Mouse (Mus musculus): ENCODE results near the gene Bmp7. TPM values are rescaled to one million over a fixed set of nuclear protein-coding genes. Genes with fewer than 3 reads are reported as not detected.

Gene Bmp7
- total RNA-seq, 1 experiment from 2014 or later, result 1.9 TPM

DNA sequence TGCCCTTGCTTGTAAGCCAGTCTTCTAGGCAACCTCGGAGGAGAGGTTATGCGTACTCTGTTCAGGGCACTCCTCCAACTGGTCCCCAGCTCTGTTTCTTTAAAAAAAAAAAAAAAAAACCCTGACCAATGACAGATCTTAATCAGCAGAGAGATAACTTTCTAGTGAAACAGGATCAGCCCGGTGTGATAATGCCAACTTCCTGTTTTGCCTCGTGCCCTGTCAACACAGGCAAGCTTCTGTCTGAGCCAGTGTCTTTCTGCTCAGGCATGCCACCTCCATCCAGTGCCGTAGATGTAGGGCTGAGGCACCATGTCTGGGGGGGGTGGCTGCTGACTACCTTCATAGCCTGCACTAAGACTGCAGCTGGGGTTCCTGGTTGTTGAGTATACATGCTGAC lies 12.5 kb downstream of the Bmp7 start:
- ATAC-seq (replicated peaks in 1 of 2; ENCODE audit: insufficient read depth in 1 of 2, low FRiP score in 2 of 2, low TSS enrichment in 1 of 2, low read depth in 1 of 2, poor library complexity in 2 of 2, severe bottlenecking in 2 of 2), result peak; percentile 40 to 50

DNA sequence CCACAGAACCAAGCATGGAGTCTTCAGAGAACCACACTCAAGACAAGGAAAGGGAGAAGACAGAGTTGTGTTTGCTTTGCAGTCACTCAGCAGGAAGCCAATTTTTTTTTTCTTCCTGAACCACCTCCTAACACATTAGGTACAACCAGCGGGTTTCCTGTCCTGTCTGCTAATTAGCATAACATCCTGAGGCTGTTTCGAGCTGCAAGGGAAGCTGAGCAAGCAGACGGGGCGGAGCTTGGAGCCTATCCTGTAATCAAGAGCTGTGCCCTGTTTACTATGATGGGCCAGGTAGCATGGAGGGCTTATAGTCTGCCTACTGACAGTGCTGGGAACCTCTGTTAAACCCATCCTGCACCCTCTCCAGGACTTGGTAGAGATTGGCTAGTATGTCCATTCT lies 13.8 kb downstream of the Bmp7 start:
- no peak for ATAC-seq (replicated peaks in 1 of 2; ENCODE audit: insufficient read depth in 1 of 2, low FRiP score in 2 of 2, low TSS enrichment in 1 of 2, low read depth in 1 of 2, poor library complexity in 2 of 2, severe bottlenecking in 2 of 2)

DNA sequence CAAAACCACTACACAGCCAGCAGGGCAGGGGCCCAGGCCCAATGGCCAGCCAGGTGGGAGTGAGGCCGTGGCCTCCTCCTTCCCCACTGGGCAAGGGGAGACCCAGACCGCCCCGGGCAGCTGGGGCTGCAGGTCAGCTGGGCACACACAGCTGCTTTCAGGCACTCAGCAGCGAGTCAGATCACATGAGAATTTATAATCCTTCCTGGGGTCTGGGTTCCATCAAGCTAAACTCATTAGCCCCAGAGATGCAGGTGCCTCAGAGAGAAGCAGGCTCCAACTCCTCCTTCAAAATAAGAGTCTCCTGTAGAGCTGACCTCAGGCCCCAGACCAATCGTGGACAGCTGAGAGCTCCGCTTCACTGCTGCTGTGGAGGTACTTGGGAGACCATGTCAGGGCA lies 15.2 kb downstream of the Bmp7 start:
- ATAC-seq (replicated peaks in 1 of 2; ENCODE audit: insufficient read depth in 1 of 2, low FRiP score in 2 of 2, low TSS enrichment in 1 of 2, low read depth in 1 of 2, poor library complexity in 2 of 2, severe bottlenecking in 2 of 2), result no peak

DNA sequence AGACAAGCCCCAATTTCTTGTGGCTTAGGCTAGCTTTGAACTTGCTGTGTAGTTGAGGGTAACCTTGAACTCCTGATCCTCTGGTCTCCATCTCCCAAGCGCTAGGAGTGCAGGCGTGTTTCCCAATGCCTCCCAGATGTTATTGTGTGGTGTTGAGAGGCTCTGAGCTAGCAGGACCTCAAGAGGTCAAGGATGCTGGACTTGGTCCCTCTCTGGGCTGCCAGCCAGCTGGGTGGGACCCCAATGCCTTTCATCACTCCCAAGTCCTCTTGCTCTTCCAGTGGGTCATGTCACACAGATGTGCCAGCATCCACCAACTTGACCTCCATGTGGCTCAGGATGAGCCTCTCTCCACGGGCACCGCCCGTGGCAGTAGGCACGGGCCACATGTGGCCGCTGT lies 16.9 kb downstream of the Bmp7 start:
- ATAC-seq (replicated peaks in 1 of 2; ENCODE audit: insufficient read depth in 1 of 2, low FRiP score in 2 of 2, low TSS enrichment in 1 of 2, low read depth in 1 of 2, poor library complexity in 2 of 2, severe bottlenecking in 2 of 2), result no peak

DNA sequence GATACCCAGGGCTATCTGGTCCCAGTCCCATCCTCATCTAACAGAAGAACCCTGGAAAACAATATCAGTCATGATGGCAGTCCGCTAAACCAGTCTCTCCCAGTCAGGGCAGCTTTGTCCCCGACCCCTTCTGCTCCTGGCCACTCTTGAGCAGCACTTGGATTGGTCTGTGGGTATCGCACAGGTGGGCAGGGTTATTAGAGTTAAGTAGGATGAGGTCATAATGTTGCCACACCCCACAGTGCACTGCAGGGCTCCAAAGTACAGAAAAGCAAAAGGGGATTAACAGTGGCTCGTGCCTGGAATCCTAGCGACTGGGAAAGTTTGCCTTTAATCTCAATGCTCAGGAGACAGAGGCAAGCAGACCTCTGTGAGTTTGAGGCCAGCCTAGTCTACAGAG lies 17.5 kb downstream of the Bmp7 start:
- no peak for ATAC-seq (replicated peaks in 1 of 2; ENCODE audit: insufficient read depth in 1 of 2, low FRiP score in 2 of 2, low TSS enrichment in 1 of 2, low read depth in 1 of 2, poor library complexity in 2 of 2, severe bottlenecking in 2 of 2)

DNA sequence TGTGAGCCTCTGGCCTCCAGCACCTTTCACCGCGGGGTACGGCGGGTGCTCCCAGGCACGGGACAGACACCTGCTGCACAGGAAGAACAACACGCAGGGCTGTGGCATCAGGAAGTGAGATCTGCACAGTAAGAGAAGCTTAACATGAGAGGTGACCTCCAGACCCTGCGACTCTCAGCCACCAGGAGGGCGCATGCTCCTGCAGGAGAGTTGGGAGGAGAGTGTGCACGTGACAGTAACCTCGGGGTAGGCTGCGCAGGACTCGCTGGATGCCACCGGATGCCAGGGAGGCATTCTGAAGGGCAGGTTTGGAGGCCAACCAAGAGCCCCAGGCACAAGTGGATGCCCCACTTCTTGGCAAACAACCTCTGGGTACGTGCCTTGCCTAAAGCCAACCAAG lies 26.1 kb downstream of the Bmp7 start:
- ATAC-seq (replicated peaks in 1 of 2; ENCODE audit: insufficient read depth in 1 of 2, low FRiP score in 2 of 2, low TSS enrichment in 1 of 2, low read depth in 1 of 2, poor library complexity in 2 of 2, severe bottlenecking in 2 of 2), result peak in 1 of 2 experiments; percentile 63; a peak in 3 of 4 replicates

DNA sequence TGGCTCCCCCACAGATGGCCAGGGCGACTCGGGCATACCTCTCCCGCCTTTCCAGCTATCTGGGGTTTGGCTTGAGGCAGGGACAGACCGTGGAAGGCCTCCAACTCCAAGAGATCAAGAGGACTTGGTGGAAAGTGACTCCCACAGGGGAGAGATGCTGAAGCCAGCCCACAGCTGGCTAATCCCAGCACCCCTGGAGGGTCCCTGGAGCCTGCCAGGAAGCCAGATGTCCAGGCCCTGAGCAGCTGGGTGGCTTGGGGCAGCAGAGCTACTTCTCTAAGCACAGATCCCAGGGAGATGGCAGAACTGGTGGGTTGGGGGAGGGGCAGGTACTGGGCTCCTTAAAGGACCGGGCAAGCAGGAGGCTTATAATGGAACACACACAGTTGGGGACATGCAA lies 28.4 kb downstream of the Bmp7 start:
- ATAC-seq (replicated peaks in 1 of 2; ENCODE audit: insufficient read depth in 1 of 2, low FRiP score in 2 of 2, low TSS enrichment in 1 of 2, low read depth in 1 of 2, poor library complexity in 2 of 2, severe bottlenecking in 2 of 2), result no peak

DNA sequence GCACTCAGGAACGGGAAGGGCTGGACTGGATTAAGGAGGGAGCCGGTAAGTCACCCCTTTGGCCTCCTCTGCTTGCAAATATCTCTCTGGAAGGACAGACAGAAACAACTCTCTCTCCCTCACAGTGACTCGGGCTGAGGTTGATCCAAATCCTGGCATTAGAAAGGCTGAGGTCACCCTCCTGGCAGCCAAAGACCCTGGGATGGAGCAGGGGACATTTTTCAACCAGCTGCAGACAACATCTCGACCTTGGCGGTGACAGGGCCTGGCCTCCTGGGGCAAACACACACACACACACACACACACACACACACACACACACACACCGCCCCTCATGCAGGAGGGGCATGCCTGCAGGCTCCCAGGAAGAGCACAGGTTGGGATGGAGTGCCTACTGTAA lies 29.0 kb downstream of the Bmp7 start:
- no peak for ATAC-seq (replicated peaks in 1 of 2; ENCODE audit: insufficient read depth in 1 of 2, low FRiP score in 2 of 2, low TSS enrichment in 1 of 2, low read depth in 1 of 2, poor library complexity in 2 of 2, severe bottlenecking in 2 of 2)

DNA sequence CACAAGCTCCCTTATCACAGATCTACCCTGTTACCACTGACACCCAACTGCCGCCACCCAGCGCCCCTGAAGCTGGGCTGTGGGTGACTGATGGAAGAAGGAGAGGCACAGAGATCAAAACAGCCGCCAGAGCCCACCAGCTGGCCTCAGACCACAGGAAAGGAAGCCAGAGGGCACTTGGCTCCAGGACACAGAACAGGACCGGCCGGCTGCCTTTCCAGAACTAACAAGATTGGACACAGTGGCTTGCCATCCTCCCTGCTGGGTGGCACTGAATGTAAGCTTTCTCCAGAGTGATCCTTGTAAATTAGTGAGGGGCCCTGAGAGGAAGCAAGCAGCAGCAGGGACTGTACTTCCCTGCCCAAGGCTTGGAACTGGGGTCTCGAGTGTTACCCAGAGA lies 30.7 kb downstream of the Bmp7 start:
- no peak for ATAC-seq (replicated peaks in 1 of 2; ENCODE audit: insufficient read depth in 1 of 2, low FRiP score in 2 of 2, low TSS enrichment in 1 of 2, low read depth in 1 of 2, poor library complexity in 2 of 2, severe bottlenecking in 2 of 2)

DNA sequence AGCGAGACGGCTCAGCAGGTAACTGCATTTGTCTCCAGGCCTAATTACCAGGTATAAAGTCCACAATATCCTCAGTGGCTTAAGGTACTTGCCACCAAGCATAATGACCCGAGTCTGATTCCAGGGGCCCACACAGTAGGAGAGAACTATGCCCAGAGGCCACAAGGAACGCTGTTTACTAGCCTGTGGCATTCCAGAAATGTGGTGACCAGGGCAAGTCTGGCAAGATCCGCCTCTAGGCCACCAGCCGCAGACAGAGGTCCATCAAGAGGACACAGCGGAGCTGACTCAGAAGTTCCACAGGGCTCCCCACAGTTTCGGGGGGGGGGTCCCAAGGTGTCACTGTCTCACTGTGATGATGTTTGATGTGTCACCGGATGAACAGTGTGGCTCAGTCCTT lies 34.0 kb downstream of the Bmp7 start:
- ATAC-seq (replicated peaks in 1 of 2; ENCODE audit: insufficient read depth in 1 of 2, low FRiP score in 2 of 2, low TSS enrichment in 1 of 2, low read depth in 1 of 2, poor library complexity in 2 of 2, severe bottlenecking in 2 of 2), result no peak

DNA sequence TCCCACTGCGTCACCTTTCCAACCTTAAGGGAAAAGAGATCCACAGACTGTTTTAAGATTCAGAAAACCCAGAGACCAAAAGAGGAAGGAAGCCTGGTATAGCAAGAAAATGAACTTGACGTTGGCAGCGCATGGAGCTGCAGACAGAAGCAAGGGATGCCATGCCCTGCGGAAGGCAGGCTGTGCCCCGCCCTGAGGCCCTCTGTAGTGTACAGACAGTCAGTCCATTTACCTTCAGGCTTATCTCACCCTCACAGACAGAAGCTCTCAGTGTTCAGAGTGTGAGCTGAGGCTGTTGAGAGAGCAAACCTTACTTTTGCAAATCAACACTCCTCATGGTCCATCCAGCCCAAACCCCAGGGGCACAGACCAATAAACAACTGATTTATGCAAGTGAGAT lies 35.1 kb downstream of the Bmp7 start:
- peak; percentile 77 to 83 for ATAC-seq (replicated peaks in 1 of 2; ENCODE audit: insufficient read depth in 1 of 2, low FRiP score in 2 of 2, low TSS enrichment in 1 of 2, low read depth in 1 of 2, poor library complexity in 2 of 2, severe bottlenecking in 2 of 2)

DNA sequence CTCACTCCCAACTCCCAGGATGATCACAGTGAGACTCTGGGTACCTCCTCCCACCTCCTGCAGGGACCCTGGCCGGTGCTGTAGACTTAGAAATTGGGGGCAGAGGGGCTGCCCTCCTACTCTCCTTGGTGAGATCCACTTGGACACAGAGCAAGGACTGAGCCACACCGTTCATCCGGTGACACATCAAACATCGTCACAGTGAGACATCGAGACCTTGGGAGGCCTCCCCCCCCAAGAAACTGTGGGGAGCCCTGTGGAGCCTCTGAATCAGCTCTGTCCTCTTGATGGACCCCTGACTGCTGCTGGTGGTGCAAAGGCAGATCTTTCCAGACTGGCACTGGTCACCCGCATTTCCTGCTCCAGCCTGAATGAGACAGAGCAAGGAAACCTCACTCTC lies 35.5 kb downstream of the Bmp7 start:
- peak; percentile 15 to 23; a peak in 3 of 4 replicates for ATAC-seq (replicated peaks in 1 of 2; ENCODE audit: insufficient read depth in 1 of 2, low FRiP score in 2 of 2, low TSS enrichment in 1 of 2, low read depth in 1 of 2, poor library complexity in 2 of 2, severe bottlenecking in 2 of 2)

DNA sequence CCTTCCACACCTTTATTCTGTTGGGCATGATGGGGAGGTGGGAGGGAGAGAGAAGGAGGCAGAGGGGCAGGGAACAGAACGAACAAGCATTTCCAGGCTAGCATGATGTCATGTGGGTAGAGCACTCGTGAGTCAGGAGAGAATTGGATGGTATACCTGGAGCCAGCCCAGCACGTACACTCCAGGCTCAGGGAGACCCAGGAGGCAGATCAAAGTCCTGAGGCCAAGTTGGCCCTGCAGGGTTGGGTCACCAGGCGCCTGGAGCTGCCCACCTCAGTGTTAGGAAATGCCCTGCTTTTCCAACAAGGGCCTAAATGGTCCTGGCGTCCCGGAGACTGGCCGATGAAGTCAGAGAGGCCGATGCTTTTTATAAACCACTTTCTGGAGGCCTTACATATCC lies 36.6 kb downstream of the Bmp7 start:
- ATAC-seq (replicated peaks in 1 of 2; ENCODE audit: insufficient read depth in 1 of 2, low FRiP score in 2 of 2, low TSS enrichment in 1 of 2, low read depth in 1 of 2, poor library complexity in 2 of 2, severe bottlenecking in 2 of 2), result no peak

DNA sequence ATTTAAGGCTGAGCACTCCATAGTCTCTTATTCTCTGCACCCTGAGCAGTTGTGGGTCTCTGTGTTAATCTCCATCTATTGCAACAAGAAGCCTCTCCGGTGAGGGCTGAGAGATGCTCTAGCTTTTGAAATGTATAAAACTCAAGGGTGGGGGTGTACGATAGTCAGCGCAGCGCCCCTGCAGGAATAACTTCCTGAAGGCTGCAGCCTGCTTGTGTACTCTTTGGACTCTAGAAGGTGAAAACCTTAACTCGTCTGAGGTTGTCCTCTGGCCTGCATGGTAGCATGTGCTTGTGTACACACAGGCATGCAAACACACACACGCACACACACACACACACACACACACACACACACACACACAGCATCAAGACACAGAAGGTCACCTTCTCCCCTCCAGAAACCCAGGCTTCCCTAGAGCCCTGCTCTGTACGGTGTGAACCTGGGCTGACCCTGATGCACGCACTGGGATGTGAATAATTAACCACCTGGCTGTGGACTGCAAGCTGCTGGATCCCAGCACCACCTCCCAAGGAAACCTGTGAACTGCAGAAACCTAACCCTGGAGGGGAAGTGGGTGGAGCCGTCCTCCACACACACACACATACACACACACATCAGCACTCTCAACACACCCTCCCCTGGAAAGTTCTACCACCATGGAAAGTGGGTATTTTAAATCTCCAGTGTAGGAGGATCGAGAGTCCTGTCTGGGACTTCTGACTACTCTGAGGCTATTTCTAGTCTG lies 39.0 kb downstream of the Bmp7 start:
- no peak for ATAC-seq (replicated peaks in 1 of 2; ENCODE audit: insufficient read depth in 1 of 2, low FRiP score in 2 of 2, low TSS enrichment in 1 of 2, low read depth in 1 of 2, poor library complexity in 2 of 2, severe bottlenecking in 2 of 2)

DNA sequence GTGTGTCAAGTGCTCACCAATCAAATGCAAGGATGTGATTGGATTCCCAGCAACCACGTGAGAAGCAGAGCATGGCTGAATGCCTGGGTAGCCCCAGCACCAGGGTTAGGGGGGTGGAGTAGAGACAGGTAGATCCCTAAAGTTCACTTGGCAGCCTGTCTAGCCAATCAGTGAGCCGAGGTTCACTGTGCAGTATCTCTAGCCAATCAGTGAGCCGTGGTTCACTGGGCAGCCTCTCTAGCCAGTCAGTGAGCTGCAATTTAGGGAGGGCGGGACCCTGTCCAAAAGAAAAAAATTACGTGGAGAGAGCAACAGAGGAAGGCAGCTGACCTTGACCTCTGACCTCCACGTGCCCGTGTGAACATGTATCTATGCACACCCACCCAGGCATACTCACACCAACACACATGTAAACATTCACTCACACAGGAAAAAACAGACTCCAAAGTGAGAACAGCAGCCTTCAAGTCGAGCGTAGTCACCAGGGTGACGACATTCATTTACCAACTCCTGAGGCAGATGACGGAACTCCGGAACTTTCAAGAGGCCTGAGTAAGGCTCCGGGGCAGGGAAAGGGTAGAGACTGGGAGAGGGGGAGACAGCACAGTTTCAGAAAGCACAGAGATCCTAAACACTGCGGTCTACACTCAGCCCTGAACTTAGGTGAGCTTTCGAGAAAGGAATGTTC lies 50.2 kb downstream of the Bmp7 start:
- no peak for ATAC-seq (replicated peaks in 1 of 2; ENCODE audit: insufficient read depth in 1 of 2, low FRiP score in 2 of 2, low TSS enrichment in 1 of 2, low read depth in 1 of 2, poor library complexity in 2 of 2, severe bottlenecking in 2 of 2)

DNA sequence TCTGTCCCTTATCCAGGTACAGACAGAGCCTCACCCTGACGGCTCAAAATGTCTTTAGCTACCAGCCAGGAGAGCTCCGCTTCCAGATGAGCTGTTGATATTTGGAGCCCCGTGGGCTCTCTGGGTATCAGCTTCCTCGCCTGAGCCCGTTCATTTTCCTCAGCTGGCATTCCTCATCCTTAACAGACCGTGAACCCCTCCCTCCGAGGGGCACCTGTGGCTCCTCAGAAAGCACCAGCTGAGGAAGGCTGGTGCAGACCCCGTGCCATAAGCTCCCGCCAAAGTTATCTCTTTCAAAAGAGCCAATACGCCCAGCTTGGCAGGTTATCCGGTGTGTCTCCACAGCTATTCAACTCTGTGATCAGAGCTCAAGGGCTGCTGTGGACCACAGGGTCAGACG lies 50.9 kb downstream of the Bmp7 start:
- no peak for ATAC-seq (replicated peaks in 1 of 2; ENCODE audit: insufficient read depth in 1 of 2, low FRiP score in 2 of 2, low TSS enrichment in 1 of 2, low read depth in 1 of 2, poor library complexity in 2 of 2, severe bottlenecking in 2 of 2)

DNA sequence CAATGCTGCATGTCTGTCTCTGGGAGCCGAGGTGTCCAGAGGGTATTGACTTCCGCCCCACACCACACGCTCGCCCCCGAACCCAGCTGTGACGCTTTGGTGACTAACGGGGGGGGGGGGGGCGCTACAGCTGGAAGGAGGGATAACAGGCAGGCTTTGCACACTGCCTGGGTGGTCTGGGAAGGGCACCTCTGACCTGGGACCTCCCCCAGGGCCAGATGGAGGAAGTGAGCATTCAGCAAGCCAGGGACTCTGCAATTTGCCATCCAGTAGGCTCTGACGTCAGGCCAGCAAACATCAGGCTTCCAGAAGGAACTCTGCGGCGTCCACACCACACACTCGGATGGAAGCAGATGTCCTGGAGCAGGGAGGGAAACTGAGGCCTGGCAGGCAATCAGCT lies 52.0 kb downstream of the Bmp7 start:
- ATAC-seq (replicated peaks in 1 of 2; ENCODE audit: insufficient read depth in 1 of 2, low FRiP score in 2 of 2, low TSS enrichment in 1 of 2, low read depth in 1 of 2, poor library complexity in 2 of 2, severe bottlenecking in 2 of 2), result no peak

DNA sequence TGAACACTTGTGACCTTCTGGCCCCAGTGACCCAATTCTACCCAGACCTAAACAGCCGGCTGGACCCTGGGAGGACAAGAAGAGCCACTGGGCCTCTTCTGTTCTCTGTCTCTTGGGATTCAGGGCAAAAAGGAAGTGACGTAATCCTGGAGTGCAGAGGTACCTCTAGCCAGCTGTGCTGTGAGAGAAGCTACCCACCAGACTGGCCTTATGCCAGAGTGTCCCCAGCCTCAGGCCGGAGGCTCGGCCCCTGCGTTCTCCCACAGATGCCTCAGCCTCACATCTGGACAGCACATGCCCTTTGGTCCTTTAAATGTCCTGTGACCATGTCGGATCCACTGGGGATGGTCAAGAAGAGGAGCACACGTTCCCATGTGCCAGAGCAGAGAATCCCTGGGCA lies 54.3 kb downstream of the Bmp7 start:
- no peak for ATAC-seq (replicated peaks in 1 of 2; ENCODE audit: insufficient read depth in 1 of 2, low FRiP score in 2 of 2, low TSS enrichment in 1 of 2, low read depth in 1 of 2, poor library complexity in 2 of 2, severe bottlenecking in 2 of 2)

DNA sequence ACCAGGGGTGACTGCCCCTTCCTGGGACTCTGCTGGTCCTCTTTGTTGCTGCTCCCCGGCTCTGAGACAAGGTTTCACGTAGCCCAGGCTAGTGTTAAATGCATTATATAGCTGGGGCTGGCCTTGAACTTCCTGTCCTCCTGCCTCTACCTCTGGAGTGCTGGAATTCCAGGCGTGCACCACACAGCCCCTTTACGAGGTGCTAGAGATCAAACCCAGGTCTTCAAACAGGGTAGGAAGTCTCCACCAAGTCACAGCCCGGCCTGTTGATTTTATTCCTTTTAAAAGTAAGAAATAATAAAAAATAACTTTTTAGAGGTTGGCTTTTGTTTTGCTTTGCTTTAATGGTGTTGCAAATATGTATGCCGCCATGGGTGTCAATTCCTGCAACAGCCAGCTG lies 55.5 kb downstream of the Bmp7 start:
- ATAC-seq (replicated peaks in 1 of 2; ENCODE audit: insufficient read depth in 1 of 2, low FRiP score in 2 of 2, low TSS enrichment in 1 of 2, low read depth in 1 of 2, poor library complexity in 2 of 2, severe bottlenecking in 2 of 2), result no peak

Measured in hematopoietic stem cell, adult 5-6 weeks (primary cell).